Mouse (Mus musculus) heart, adult 2 months (tissue): ENCODE data around the gene Cd300ld3. TPM values are rescaled to one million over a fixed set of nuclear protein-coding genes. Genes with fewer than 3 reads are reported as not detected.

ENCODE experiments used
- DNase-seq, 2 experiments: peaks; one replicate each; pipeline ENCODE4 v3.0.0; 2021
- H3K27ac ChIP-seq: fragments of 200-600 bp; 2 replicates; pipeline ENCODE4 v1.8.1; 2022
- H3K27me3 ChIP-seq: fragments of 200-500 bp; 2 replicates; pipeline ENCODE4 v1.6.1; 2012; ENCODE audit warnings: mild to moderate bottlenecking, low read length, inconsistent platforms, mixed read lengths; ENCODE audit not compliant: control insufficient read depth, insufficient read depth
- H3K36me3 ChIP-seq: fragments of 200-500 bp; 2 replicates; pipeline ENCODE4 v1.6.1; 2012; ENCODE audit warnings: low read length, inconsistent platforms; ENCODE audit not compliant: control insufficient read depth, insufficient read depth
- H3K4me1 ChIP-seq: fragments of 200-500 bp; 2 replicates; pipeline ENCODE4 v1.6.1; 2011; ENCODE audit warnings: low read length; ENCODE audit not compliant: control insufficient read depth, insufficient read depth
- H3K4me3 ChIP-seq: fragments of 200-600 bp; 2 replicates; pipeline ENCODE4 v1.8.1; 2022
- H3K79me2 ChIP-seq: fragments of 200-500 bp; replicated peaks from 2 replicates; pipeline ENCODE4 v1.6.1; 2012; ENCODE audit warnings: mild to moderate bottlenecking, inconsistent platforms, low read length, moderate library complexity, mixed read lengths; ENCODE audit not compliant: control insufficient read depth, insufficient read depth
- H3K9ac ChIP-seq: fragments of 200-500 bp; 2 replicates; pipeline ENCODE4 v1.6.1; 2012; ENCODE audit warnings: low read depth, mild to moderate bottlenecking, control low read depth, inconsistent platforms, low read length, mixed read lengths
- CTCF ChIP-seq: fragments of 200-600 bp; IDR thresholded peaks from 2 replicates; pipeline ENCODE4 v1.8.1; 2022; ENCODE audit warnings: antibody characterized with exemption, mild to moderate bottlenecking, moderate library complexity
- EP300 ChIP-seq: fragments of 200-500 bp; IDR thresholded peaks from 2 replicates; pipeline ENCODE4 v1.6.1; 2011; ENCODE audit warnings: low read depth, low read length, control low read depth; ENCODE audit not compliant: insufficient read depth
- POLR2A ChIP-seq: fragments of 200-500 bp; IDR thresholded peaks from 2 replicates; pipeline ENCODE4 v1.6.1; 2011; ENCODE audit warnings: mild to moderate bottlenecking, low read depth, low read length, control low read depth; ENCODE audit not compliant: insufficient read depth
- WGBS: fragments of 180-500 bp; shearing (Covaris S2); methylation state at CpG from one replicate; pipeline ENCODE4 v1.1.7; 2018; 5-methylcytosine and 5-hydroxymethylcytosine counted together
- intact Hi-C: fragments of 180-260 bp; cut with DNase I; formaldehyde crosslinking; loops from one replicate; pipeline ENCODE4 v1.15.1; 2025
- polyA plus RNA-seq: library from polyadenylated mRNA; depleted of rRNA; stranded (reverse); fragments of >200 nt; gene quantifications from 2 replicates; pipeline ENCODE4 v1.2.3, GENCODE M21; 2012
- total RNA-seq, 2 experiments: library from RNA; stranded (reverse); gene quantifications; 2 replicates each; pipeline ENCODE4 v1.2.3; 2021

Cd300ld3 gene
- total and polyA plus RNA-seq, 3 experiments, result 5.8 to 22.1 (median 8.6) TPM

- intact Hi-C loops, result loop anchor here (5.0 kb wide), 1 partner anchor 188 kb away; no protein-coding TSS in a partner anchor
- H3K27me3 ChIP-seq, result peaks cover 3% of the 10 kb centered on the region; the same call in 1 of the 2 replicates
- no peaks in the 10 kb centered on the region for H3K4me1 ChIP-seq
- no peak for DNase-seq
- TF ChIP-seq EP300, result no peak
- TF ChIP-seq POLR2A, result no peak
- TF ChIP-seq CTCF, result no peak
- H3K36me3 ChIP-seq, result no peaks in the 10 kb centered on the region
- H3K79me2 ChIP-seq, result no peaks in the 10 kb centered on the region
- no peak overlapping the region for H3K9ac ChIP-seq
- 45% methylated on average over 12 of the region's 12 CpGs for WGBS
- H3K4me3 ChIP-seq, result no peak overlapping the region
- H3K27ac ChIP-seq, result no peak overlapping the region
Measured at GRCm38 (mm10) chr11:115084595-115084994, 36.4 kb upstream of the Cd300ld3 start.

DNA sequence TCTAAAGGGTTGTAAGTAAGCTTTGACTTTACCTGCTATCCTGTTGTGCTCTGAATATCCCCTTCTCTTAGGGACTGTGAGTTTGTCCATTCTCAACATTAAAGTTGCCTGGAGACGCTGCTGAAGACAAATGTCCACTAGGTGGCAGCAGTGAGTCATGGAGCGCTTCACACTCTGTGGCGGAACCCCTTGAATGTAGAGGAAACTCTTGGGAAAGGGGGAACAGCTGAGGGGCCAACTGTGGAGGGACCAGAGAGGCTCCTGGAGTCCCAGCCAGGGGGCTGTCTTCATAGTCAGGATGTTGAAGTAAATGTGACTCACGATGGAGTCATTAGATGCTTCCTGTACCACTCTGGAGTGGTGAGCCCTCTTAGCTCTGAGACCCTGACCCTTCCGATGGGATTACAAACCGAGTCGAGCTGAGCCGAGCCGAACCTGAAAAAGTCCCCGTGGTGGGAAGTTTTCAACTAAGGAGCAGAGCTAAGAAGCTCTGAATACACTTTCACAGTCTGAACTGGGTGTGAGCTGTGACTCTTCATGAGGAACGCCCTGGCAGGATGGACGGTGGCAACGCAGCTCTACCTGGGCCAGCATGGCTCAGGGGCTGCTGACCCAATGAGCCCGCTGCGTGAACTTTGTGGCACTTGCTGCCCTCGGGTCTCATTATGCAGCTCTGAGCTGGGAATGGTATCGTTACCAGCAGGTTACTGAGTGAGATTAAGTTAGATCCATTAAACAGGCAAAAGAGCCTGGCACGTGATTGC lies 35.3 kb upstream of the Cd300ld3 start:
- DNase-seq, result peak; percentile 41 to 62
- peaks cover 3% of the 10 kb centered on the region; the same call in 1 of the 2 replicates for H3K27me3 ChIP-seq
- H3K27ac ChIP-seq, result no peak overlapping the region
- no peak overlapping the region for H3K9ac ChIP-seq
- 33% methylated on average over 18 of the region's 18 CpGs for WGBS
- H3K79me2 ChIP-seq, result no peaks in the 10 kb centered on the region
- H3K36me3 ChIP-seq, result no peaks in the 10 kb centered on the region
- TF ChIP-seq EP300 (0 out of 2 replicates have a peak, but pooled peaks have one; percentile 48), CTCF (no peak; the same call in 1 of the 2 replicates)
- intact Hi-C loops, result loop anchor here (1.0 to 5.0 kb wide), 2 partner anchors 70 to 189 kb away; no protein-coding TSS in a partner anchor
- no peaks in the 10 kb centered on the region for H3K4me1 ChIP-seq
- H3K4me3 ChIP-seq, result no peak overlapping the region

- no peak overlapping the region for H3K27ac ChIP-seq
- H3K36me3 ChIP-seq, result no peaks in the 10 kb centered on the region
- H3K4me1 ChIP-seq, result no peaks in the 10 kb centered on the region
- H3K4me3 ChIP-seq, result no peak overlapping the region
- no peak overlapping the region for H3K9ac ChIP-seq
- 70% methylated on average over 6 of the region's 6 CpGs for WGBS
- intact Hi-C loops, result loop anchor here (5.0 kb wide), 1 partner anchor 190 kb away; no protein-coding TSS in a partner anchor
- H3K27me3 ChIP-seq, result peaks cover 3% of the 10 kb centered on the region; the same call in 1 of the 2 replicates
- TF ChIP-seq CTCF (no peak), POLR2A (no peak), EP300 (no peak)
- no peak for DNase-seq
- H3K79me2 ChIP-seq, result no peaks in the 10 kb centered on the region
Measured at GRCm38 (mm10) chr11:115082196-115082595, 34.0 kb upstream of the Cd300ld3 start.

DNA sequence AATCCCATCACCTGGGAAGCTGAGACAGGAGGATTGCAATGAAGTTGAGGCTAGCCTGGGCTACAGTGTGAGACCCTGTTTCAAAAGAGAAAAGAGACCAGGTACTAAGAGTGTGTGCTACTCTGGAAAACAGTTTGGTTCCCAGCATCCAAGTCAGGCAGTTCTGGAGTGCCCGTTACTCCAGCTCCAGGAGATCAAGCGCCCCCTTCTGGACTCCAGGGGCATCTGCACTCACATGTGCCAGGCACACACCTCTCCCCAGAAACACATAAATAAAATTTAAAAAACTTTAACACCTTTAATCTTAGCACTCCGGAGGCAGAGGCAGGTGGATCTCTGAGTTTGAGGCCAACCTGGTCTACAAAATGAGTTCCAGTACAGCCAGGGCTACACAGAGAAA lies 33.2 kb upstream of the Cd300ld3 start:
- no peak for TF ChIP-seq POLR2A
- TF ChIP-seq EP300, result no peak
- TF ChIP-seq CTCF, result no peak
- Histone ChIP-seq H3K36me3 (no peaks in the 10 kb centered on the region), H3K27me3 (peaks cover 3% of the 10 kb centered on the region; the same call in 1 of the 2 replicates), H3K4me1 (no peaks in the 10 kb centered on the region), H3K9ac (no peak overlapping the region), H3K4me3 (no peak overlapping the region), H3K27ac (no peak overlapping the region), H3K79me2 (no peaks in the 10 kb centered on the region)
- DNase-seq, result no peak
- intact Hi-C loops, result loop anchor here (5.0 kb wide), 1 partner anchor 191 kb away; no protein-coding TSS in a partner anchor
- 61% methylated on average over 3 of the region's 3 CpGs for WGBS

DNA sequence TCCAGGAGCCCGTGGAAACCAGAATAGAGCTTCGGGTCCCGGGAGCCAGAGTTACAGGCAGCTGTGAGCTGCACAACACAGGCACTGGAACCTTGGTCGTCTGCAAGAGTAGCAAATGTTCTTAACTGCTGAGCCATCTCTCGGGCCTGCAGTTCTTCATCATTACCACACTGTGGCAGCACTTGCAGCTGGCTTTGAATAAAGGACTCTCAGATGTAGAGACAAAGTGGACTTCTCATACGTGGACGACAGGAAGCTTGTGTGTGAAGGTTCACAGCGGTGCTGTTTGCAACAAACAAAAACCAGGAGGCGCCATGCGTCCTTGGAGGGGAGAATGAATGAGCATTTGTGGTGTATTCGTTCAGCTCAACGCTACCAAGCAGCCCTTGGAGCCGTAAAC lies 32.7 kb upstream of the Cd300ld3 start:
- peak; percentile 48; the same call in 1 of the 2 replicates for TF ChIP-seq EP300
- TF ChIP-seq POLR2A, result no peak
- peak; percentile 92 for TF ChIP-seq CTCF
- no peaks in the 10 kb centered on the region for H3K4me1 ChIP-seq
- peak; percentile 36 to 45 for DNase-seq
- H3K27me3 ChIP-seq, result peaks cover 3% of the 10 kb centered on the region; the same call in 1 of the 2 replicates
- 29% methylated on average over 13 of the region's 13 CpGs for WGBS
- intact Hi-C loops, result loop anchor here (5.0 kb wide), 1 partner anchor 191 kb away; no protein-coding TSS in a partner anchor
- H3K79me2 ChIP-seq, result no peaks in the 10 kb centered on the region
- H3K36me3 ChIP-seq, result no peaks in the 10 kb centered on the region
- no peak overlapping the region for H3K9ac ChIP-seq
- H3K4me3 ChIP-seq, result no peak overlapping the region
- no peak overlapping the region for H3K27ac ChIP-seq

DNA sequence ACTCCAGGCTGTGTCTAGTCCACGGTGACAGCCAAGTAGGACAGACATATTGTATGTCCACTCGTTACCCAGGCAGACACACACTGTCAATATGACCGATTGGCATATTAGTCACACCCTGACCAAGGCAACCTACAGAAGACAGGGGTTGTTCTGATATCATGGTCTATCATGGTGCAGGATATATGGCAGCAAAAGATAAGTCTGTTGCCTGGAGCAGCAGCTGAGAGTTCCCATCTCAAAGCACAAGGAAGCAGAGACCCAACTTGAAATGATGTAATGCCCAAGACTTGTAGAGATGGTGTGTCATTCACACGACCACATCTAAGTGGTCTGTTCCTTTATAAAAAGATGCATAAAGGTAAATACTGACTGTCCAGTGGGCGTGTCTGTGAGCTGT lies 30.5 kb upstream of the Cd300ld3 start:
- Histone ChIP-seq H3K27me3 (no peaks in the 10 kb centered on the region), H3K4me3 (no peak overlapping the region), H3K27ac (no peak overlapping the region), H3K79me2 (no peaks in the 10 kb centered on the region), H3K36me3 (no peaks in the 10 kb centered on the region), H3K4me1 (no peaks in the 10 kb centered on the region), H3K9ac (no peak overlapping the region)
- TF ChIP-seq EP300 (no peak), POLR2A (no peak), CTCF (no peak)
- DNase-seq, result no peak
- intact Hi-C loops, result no loop called here
- WGBS, result 77% methylated on average over 5 of the region's 5 CpGs
